Mouse (Mus musculus) large intestine, adult 2 months (tissue): ENCODE measurements around the gene Lats1. TPM values are rescaled to one million over a fixed set of nuclear protein-coding genes. Genes with fewer than 3 reads are reported as not detected.

ENCODE experiments used
- DNase-seq: peaks from one replicate; pipeline ENCODE4 v3.0.0-alpha.2; 2012; ENCODE audit warnings: low read depth, low spot score
- WGBS: fragments of 180-500 bp; shearing (Covaris S2); methylation state at CpG from one replicate; pipeline ENCODE4 v1.1.7; 2018; 5-methylcytosine and 5-hydroxymethylcytosine counted together
- polyA plus RNA-seq: library from polyadenylated mRNA; depleted of rRNA; stranded (reverse); fragments of >200 nt; gene quantifications from 2 replicates; pipeline ENCODE4 v1.2.3, GENCODE M21; 2012; rRNA removed

Lats1 gene
- polyA plus RNA-seq: 10.3 and 15.1 TPM in 2 replicates

- DNase-seq: no peak
- WGBS: under 1% methylated on average over 65 of the region's 65 CpGs
Measured at GRCm38 (mm10) chr10:7680731-7681301, at the start of gene Lats1, which contains the start of gene Pcmt1. Lats1 (plus strand) TSS chr10:7681214. Pcmt1 (minus strand) TSS chr10:7681136.

- WGBS: 97% methylated on average over 12 of the region's 12 CpGs
- no peak for DNase-seq
Measured at GRCm38 (mm10) chr10:7640366-7640765, 40.6 kb upstream of the Lats1 start.

GRCm38 (mm10) chr10:7645911-7646310, 35.1 kb upstream of the Lats1 start:
- 88% methylated on average over 2 of the region's 2 CpGs for WGBS
- DNase-seq: no peak

- DNase-seq: no peak
- 88% methylated on average over 4 of the region's 4 CpGs for WGBS
Measured at GRCm38 (mm10) chr10:7649059-7649458, 32.0 kb upstream of the Lats1 start.

GRCm38 (mm10) chr10:7651057-7651456, 30.0 kb upstream of the Lats1 start:
- 78% methylated on average over 2 of the region's 2 CpGs for WGBS
- no peak for DNase-seq

GRCm38 (mm10) chr10:7662471-7663141, 18.4 kb upstream of the Lats1 start:
- no peak for DNase-seq
- under 1% methylated on average over 44 of the region's 44 CpGs for WGBS

GRCm38 (mm10) chr10:7663159-7664026, 17.6 kb upstream of the Lats1 start:
- no peak for DNase-seq
- under 1% methylated on average over 64 of the region's 64 CpGs for WGBS

GRCm38 (mm10) chr10:7664027-7664526, 16.9 kb upstream of the Lats1 start:
- WGBS: 33% methylated on average over 6 of the region's 6 CpGs
- no peak for DNase-seq

GRCm38 (mm10) chr10:7664889-7665288, 16.1 kb upstream of the Lats1 start:
- 90% methylated on average over 1 of the region's 1 CpGs for WGBS
- DNase-seq: no peak

- DNase-seq: peak; percentile 78
- WGBS: under 1% methylated on average over 24 of the region's 24 CpGs
Measured at GRCm38 (mm10) chr10:7667342-7667802, 13.6 kb upstream of the Lats1 start, which contains the start of gene Nup43. Nup43 (plus strand) TSS chr10:7667503.

GRCm38 (mm10) chr10:7673673-7674072, 7.3 kb upstream of the Lats1 start:
- WGBS: 56% methylated on average over 1 of the region's 1 CpGs

GRCm38 (mm10) chr10:7681343-7682025, 470 bp downstream of the Lats1 start:
- no peak for DNase-seq
- WGBS: under 1% methylated on average over 64 of the region's 64 CpGs

More at GRCm38 (mm10) chr10:7673673-7674072, 7.3 kb upstream of the Lats1 start:
- no peak for DNase-seq

- no peak for DNase-seq
- WGBS: 22% methylated on average over 3 of the region's 3 CpGs
Measured at GRCm38 (mm10) chr10:7682249-7682648, 1.2 kb downstream of the Lats1 start.

- no peak for DNase-seq
Measured at GRCm38 (mm10) chr10:7686902-7687301, 5.9 kb downstream of the Lats1 start.

GRCm38 (mm10) chr10:7695286-7695685, 14.3 kb downstream of the Lats1 start:
- DNase-seq: no peak

More at GRCm38 (mm10) chr10:7686902-7687301, 5.9 kb downstream of the Lats1 start:
- 52% methylated on average over 6 of the region's 6 CpGs for WGBS

GRCm38 (mm10) chr10:7700120-7700519, 19.1 kb downstream of the Lats1 start:
- 68% methylated on average over 3 of the region's 3 CpGs for WGBS
- DNase-seq: no peak

- DNase-seq: no peak
- 96% methylated on average over 6 of the region's 6 CpGs for WGBS
Measured at GRCm38 (mm10) chr10:7702586-7702985, 21.6 kb downstream of the Lats1 start.

- WGBS: 88% methylated on average over 5 of the region's 5 CpGs
- no peak for DNase-seq
Measured at GRCm38 (mm10) chr10:7710121-7710520, 29.1 kb downstream of the Lats1 start.

- DNase-seq: no peak
Measured at GRCm38 (mm10) chr10:7712506-7712905, 31.5 kb downstream of the Lats1 start.

More at GRCm38 (mm10) chr10:7712506-7712905, 31.5 kb downstream of the Lats1 start:
- WGBS: 92% methylated on average over 13 of the region's 13 CpGs
